Mouse (Mus musculus) erythroblast, embryonic 14.5 days (primary cell): ENCODE results near the gene Rpusd2.

Source experiments
- GATA1 ChIP-seq: IDR thresholded peaks from 2 replicates; pipeline ENCODE4 v1.6.1; 2012; ENCODE audit warnings: low read length, inconsistent platforms, mixed read lengths
- TAL1 ChIP-seq: IDR thresholded peaks from 3 replicates; pipeline ENCODE4 v1.6.1; 2012; ENCODE audit warnings: low read length, inconsistent platforms, mixed read lengths

GRCm38 (mm10) chr2:119032191-119032590, 2.4 kb upstream of the Rpusd2 start:
- TF ChIP-seq GATA1 (no peak), TAL1 (no peak)
